Mouse (Mus musculus): Measurements from ENCODE around the gene Rraga.
"Not testable (repeated sequence)": the region's sequence is repeated elsewhere in the genome, so short reads cannot be mapped to it uniquely, and the experiment has no call there.

Rraga gene

DNA sequence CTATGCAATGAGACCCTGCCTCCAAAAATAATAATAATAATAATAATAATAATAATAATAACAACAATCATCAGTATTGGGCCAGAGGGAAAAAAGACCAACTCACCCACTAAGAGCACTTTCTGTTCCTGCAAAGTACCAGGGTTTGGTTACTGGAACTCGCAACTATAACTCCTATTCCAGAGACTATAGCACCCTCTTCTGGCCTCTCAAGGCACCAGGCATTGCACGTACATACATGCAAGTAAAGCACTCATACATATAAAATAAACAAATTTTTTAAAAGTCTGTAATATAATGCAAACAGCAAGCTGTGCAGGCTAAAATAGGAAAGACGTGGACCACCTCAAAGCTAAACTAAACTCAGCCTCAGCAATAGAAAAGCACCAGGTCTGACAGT lies 12.8 kb downstream of the Rraga start:
- DNase-seq (ENCODE audit: low spot score in 2 of 2) = peak in 1 of 2 experiments; percentile 49

DNA sequence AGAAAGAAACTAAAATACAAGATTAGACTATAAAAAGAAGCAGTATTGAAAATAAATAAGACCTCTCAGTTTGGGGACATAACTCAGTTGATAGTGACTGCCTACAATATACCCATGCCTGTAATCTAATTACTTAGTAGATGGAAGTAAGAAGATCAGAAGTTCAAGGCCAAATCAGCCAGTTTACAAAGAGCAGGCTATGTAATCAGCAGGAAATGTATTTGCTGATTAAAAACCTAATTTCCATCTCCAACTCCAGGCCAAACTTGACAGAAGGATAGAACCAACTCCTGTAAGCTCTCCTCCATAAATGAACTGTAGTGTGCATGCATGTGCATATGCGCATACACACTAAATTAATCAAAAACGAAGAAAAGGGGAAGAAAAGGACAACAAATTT lies 15.8 kb downstream of the Rraga start:
- DNase-seq (ENCODE audit: low spot score in 2 of 2) = no peak

DNA sequence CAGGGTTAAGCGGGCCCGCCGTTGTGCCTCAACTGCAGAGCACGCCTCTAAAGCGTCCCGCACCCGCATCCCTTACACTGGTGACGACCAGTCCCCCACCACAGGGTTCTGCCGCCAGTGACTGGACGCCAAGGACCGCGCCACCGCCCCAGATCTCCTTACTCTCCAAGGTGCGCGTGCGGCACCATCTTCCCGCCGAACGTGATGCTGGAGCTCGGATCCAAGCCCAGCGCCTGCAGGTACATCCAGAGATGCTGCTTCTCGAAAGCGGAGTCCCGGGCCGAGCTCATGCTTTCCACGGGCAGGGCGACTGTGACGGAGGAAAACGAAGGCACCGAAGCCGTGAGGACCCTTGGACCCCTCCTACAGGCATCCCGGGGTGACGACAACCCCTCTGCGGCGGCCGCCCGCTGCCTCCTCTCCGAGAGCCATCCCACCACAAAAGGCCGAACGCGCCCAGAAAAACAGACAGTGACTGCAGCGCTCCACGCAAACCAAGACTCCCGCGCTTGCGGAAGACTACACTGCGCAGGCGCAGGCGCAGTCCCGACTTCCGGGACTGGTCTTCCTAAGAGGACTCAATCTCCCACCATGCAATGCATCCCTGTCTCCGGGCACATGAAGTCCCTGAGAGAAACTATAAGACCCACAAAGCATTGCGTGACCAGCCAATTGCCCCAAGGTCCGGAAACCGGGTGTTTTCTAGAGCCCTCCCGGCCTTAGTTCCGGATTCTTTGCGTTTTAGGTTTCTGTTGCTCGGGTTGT lies 36.2 kb downstream of the Rraga start, which contains the start of gene Haus6:
Gene Haus6, minus strand, starts transcription at position 532 of the 765 bp plus-strand sequence.
- peak; percentile 81 to 92 for DNase-seq (ENCODE audit: low spot score in 2 of 2)

DNA sequence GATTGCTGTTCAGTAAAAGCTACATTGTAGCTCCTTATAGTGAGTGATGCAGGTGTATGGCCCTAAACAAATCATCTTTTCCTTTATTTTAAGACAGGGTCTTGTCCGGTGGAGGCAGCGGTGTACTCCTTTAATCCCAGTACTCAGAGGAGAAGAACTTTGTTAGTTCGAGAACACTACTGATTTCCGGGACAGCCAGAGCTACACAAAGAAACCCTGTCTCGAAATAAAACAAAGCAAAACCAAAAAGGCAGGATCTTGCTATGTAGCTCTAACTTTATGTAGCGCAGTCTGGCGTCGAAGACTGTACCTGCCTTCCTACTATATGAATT lies 36.8 kb downstream of the Rraga start:
- no peak for DNase-seq (ENCODE audit: low spot score in 2 of 2)

DNA sequence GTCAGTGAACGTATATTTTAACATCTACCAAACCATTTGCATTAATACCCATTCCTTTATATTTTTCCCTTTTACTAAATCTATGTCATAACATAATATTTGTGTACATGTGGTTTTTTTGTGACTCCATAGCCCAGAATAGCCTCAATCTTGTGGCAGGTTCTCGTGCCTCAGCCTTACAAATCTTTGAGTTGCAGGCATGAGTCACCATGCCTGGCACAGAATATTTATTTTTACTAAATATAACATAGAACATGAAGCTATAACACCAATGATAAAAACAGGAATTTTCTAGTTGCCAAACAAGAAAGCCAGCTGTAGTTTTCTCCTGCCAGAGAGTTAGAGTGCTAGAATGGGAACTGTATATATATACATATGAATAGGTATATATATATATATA lies 45.0 kb downstream of the Rraga start:
- no peak for DNase-seq (ENCODE audit: low spot score in 2 of 2)

DNA sequence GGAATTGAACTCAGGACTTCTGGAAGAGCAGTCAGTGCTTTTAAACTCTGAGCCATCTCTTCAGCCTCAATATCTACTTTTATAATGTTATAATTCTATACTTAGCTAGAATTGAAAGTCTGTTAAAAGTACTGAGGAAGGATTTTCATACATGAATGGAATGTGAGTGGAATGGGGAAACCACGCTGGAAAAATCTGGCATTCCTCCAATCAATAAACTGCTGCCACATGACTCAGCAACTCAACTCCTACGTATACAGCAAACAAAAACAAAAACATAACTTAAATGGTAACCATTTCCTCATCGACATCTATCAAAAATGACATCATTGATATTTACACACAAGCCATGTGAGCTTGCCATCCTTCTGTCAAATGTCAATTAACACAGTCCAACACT lies 46.6 kb downstream of the Rraga start:
- DNase-seq (ENCODE audit: low spot score in 2 of 2) = no peak

DNA sequence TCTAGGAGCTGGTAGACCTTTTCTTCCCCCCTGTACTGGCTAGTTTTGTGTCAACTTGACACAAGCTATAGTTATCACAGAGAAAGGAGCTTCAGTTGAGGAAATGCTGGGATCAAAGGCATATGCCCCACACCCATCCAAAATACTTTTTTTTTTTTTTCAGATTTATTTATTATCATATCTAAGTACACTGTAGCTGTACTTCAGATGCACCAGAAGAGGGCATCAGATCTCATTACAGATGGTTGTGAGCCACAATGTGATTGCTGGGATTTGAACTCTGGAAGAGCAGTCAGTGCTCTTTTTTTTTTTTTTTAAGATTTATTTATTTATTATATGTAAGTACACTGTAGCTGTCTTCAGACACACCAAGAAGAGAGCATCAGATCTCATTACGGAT lies 47.1 kb downstream of the Rraga start:
- DNase-seq (ENCODE audit: low spot score in 2 of 2) = not testable (repeated sequence)

DNA sequence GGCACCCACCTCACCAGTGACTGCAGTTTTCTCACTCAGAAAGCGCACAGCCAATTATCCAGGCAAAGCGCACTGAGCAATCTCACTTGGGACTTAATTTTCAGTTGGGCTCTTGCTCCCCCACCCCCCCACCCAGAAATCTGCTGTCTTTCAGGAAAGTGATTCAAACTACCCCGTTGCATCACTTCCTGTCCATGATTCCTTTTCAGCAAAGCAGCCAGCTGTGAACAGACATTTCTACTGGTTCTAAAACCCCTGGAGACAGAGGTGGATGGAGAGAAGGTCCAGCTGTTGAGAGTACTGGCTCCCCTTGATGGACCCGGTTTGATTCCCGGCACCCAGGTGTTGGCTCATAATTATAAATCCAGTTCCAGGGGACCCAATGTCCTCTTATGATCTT lies 50.0 kb downstream of the Rraga start:
- DNase-seq (ENCODE audit: low spot score in 2 of 2) = no peak

DNA sequence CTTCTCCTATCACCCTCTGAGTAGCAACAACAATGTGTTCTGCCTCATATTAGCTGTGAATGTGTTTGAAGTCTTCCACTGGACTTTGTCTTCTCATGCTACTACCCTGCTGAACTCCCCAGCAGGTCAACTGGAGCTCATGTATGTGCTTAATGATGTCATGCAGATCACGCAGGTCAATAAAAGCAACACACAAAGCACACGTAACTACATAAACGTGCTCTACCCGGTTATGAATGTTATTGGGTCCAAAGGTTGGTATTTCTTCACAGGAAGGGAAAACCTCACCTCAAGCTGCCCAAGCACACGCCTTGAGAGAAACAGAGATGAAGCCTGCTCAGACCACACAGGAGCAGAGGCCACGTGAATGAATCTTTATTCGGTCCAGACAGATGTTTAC lies 51.0 kb downstream of the Rraga start:
- not testable (repeated sequence) for DNase-seq (ENCODE audit: low spot score in 2 of 2)

Measured in spleen, postnatal 10 days (tissue).